Mouse (Mus musculus) lung, postnatal 4 days (tissue): ENCODE results near the gene Ppm1k.
A peak's percentile ranks its signal among the peaks of the same experiment; 100 is the strongest.
"Not testable (repeated sequence)": the region's sequence is repeated elsewhere in the genome, so short reads cannot be mapped to it uniquely, and the experiment has no call there.

Experiments
- DNase-seq, 2 experiments: peaks; one replicate each; pipeline ENCODE4 v3.0.0; 2021

Ppm1k gene

GRCm38 (mm10) chr6:57535386-57535936 lies at the start of gene Ppm1k:
TSS of gene Ppm1k (minus strand) at chr6:57535468.
- peak; percentile 99 to 100 for DNase-seq

GRCm38 (mm10) chr6:57582356-57582755 lies 47.1 kb upstream of the Ppm1k start:
- no peak for DNase-seq

- DNase-seq = no peak
These were observed 46.3 kb upstream of the Ppm1k start for GRCm38 (mm10) chr6:57581595-57581994.

DNA sequence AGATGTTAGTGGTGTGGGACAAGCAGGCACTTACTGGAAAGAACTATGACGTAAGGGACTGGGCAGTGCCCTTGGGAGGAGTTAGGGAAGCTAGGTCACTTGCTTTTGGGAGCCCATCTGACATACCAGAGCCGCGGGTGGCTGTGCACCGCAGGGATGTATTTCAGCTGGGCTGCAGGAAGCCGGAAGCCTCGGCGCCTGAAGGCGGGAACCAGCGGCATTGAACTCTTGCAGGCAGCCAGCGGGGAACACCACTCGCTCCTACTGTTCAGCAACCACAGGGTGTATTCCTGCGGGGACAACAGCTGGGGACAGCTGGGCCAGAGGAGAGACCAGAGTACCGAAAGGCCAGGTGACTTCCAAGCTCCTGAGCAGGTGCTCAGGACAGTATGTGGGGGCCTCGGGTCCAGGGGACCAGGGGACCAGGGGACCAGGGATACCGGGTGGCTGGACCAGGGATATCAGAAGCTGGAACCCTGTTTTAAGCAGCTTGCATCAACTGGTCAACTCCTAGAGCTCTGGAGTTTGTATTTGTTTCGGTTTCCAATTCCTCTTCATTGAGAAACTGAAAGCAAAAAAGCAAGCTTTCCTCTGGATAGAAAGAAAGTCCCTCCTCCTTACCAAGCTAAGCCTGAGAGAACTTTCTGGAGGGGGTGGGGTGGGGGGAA lies 45.7 kb upstream of the Ppm1k start, which contains the start of gene Herc6:
Herc6 (plus strand) TSS at position 120 of the 668 bp plus-strand sequence.
- peak; percentile 80 to 83 for DNase-seq

- DNase-seq = no peak
These were observed 36.3 kb upstream of the Ppm1k start for GRCm38 (mm10) chr6:57571587-57571986.

- peak in 1 of 2 experiments; percentile 48 for DNase-seq
These were observed 35.1 kb upstream of the Ppm1k start for GRCm38 (mm10) chr6:57570170-57570974.

DNA sequence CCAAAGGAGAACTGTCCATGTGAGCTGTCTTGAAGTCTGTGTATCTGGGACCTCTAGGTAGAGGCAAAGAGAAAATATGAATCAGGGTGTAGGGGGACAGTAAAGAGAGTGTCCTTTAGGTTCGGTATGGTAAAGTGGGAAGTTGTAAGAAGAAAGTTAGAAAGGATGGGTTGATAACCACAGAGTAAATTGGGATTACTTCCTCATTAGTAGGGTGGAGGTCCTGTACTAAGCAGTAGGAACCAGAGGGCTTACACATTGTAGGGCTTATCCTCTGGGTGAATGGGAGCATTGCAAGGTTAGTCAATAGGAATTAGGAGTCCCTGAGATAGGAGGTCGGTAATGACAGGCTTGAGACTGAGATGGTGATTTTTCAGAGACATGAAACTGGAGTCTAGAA lies 32.4 kb upstream of the Ppm1k start:
- DNase-seq = no peak

GRCm38 (mm10) chr6:57565452-57565851 lies 30.2 kb upstream of the Ppm1k start:
- DNase-seq = no peak

- no peak for DNase-seq
These were observed 28.2 kb upstream of the Ppm1k start for GRCm38 (mm10) chr6:57563454-57563853.

GRCm38 (mm10) chr6:57557796-57558317 lies 22.6 kb upstream of the Ppm1k start:
- DNase-seq = no peak

- no peak for DNase-seq
These were observed 16.0 kb upstream of the Ppm1k start for GRCm38 (mm10) chr6:57551211-57551796.

DNA sequence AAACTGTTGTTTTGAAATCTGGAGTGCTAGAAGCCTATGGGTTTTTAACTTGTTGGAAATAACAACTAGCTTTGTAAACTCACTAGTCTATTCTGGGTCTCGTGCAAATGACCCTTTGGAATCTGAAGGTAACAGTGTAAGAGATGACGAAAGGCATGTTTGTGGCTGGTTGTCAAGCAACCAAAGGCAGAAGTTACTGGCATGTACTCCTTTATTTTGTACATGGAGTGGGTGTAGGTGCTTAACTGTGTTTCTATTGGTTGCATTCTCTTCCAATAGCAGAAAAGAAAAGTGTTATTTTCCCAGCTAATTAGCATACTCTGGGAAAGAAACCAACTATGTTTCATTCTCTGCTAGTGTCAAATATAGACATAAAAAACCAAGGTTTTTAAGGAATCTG lies 9.6 kb upstream of the Ppm1k start:
- DNase-seq = no peak

DNA sequence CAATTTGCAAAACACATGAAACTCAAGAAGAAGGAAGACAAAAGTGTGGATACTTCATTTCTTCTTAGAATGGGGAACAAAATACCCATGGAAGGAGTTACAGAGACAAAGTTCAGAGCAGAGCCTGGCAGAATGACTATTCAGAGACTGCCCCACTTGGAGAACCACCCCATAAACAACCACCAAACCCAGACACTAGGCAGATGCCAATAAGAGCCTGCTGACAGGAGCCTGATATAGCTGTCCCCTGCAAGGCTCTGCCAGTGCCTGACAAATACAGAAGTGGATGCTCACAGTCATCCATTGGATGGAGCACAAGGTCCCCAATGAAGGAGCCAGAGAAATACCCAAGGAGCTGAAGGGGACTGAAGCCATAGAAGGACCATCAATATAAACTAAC lies 8.3 kb upstream of the Ppm1k start:
- DNase-seq = not testable (repeated sequence)

DNA sequence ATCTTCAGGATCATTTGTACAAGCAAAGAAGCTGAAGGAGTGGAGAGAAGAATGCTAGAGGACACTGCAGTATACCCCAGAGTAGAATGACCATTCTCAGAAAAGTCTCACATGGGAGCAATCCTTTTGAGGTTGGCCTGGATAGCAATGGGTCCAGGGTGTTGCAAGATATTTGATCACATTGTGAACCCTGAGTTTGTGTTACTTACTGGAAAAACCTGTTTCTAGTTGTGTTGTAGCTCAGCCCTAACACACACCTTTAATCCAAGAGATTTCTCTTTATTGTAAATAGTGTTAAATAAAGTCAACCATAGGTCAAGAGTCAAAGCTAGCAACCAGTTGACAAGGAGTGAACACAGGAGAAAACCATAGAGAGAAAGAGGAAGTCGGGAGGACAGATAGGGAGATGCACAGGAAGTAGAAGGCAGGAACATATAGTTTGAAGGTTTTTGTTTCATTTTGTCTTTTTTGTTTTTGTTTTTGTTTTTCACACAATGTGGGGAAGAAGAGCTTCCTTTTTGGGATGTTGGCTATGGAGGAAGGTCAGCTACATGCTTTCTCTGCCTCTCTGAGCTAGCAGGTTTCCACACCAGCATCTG lies 6.6 kb upstream of the Ppm1k start:
- no peak for DNase-seq

DNA sequence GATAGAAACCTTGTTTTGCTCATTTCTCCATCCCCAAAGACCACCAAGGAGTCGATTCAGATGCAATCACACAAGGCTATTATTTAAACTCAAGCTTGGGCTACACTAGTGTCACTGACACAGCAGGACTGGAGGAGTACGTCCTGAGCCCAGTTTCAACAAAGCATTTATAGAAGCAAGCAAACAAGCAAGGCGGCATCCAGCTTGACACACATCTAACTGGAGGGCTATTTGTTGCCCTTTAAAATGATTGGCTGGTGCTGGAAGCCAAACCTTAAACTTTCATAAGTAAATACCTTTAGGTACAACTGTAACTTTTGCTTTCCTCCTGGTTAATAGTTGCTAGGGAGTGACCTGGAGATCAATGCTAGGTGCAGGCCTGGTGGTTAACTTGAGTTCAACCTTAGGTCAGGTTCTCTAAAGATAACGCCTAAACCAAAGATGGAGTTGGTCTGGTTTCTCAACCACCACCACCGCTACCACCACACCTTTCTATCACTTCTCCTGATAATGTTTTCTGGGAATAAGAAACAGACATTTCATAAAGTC lies 5.8 kb upstream of the Ppm1k start:
- DNase-seq = no peak

DNA sequence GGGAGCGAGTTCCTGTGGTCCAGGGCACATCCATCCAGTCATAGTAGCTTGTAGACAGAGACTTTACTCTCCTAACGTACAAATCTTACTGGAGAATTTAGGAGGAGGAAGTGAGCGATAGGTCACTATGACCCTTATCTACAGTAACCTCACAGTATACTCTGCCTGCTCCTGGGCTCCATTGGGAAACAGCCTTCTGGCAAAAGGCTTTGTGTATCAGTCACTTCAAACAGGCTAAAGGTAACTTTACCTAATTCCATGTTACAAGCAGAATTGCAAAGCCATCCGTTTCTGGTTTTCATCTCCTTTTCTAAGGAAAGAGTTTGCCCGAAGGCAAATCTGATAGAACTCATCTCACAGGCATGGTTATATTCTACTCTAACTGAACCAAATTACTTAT lies 2.6 kb upstream of the Ppm1k start:
- DNase-seq = no peak

- DNase-seq = peak in 1 of 2 experiments; percentile 18
These were observed 852 bp upstream of the Ppm1k start for GRCm38 (mm10) chr6:57535971-57536669.

GRCm38 (mm10) chr6:57534611-57535286 lies 519 bp downstream of the Ppm1k start:
- peak; percentile 41 to 48 for DNase-seq

- peak; percentile 20 to 28 for DNase-seq
These were observed 1.0 kb downstream of the Ppm1k start for GRCm38 (mm10) chr6:57534231-57534610.

DNA sequence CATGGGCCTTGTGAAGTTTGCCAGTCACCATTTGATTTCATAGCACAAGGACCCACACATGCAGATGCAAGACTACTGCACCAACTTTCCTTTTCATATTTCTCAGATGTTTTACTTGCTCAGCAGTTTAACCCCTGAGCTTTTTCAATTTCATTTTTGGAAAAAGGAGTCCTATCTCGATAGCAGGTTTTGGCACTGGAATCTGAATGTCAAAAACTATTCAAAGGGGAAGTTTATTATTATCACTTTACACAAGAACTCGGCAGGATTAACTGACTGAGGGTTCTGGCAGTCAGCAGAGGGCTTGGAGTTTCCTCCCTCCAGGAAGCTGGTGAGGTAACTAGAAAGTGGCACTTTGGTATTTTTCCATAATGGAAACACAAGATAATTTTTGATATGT lies 1.9 kb downstream of the Ppm1k start:
- DNase-seq = no peak

DNA sequence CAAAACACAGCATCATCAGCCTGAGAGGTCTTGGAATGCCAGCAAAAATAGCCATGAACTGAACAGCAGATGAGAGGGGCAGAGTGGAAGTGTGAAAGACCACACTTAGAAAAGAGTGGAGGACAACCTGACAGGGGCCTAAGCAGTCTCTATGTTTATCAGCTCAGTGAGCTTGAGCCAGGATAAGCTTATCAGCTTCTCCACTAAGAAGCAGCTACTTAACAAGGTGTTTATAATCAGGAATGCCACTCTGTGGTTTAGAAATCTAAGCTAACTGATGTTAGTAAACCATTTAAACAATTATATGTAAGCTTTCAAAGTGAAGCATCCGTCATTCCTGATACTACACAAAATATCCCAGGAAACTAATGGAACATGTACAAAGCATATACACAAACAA lies 3.2 kb downstream of the Ppm1k start:
- DNase-seq = no peak
